10 mouse cellular contexts compared by ENCODE assay signal in the genomic region with DNA sequence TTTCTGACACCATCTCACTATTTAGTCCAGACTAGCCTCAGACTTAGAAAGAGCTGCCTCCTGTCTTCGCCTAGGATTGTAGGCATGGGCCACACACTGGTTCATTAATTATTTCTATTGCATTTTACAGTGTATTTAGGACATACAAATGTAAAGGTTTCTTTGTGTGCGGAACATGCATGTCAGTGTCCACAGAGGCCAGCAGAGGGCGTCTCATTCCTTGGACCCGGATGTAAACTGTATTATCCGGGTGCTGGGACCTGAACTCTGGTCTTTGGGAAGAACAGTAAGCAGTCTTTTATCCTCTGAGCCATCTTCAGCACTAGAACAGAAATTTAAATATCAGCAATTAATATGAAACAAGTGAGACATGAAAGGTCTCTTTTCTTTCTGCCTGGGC. TPM values are rescaled to one million over a fixed set of nuclear protein-coding genes. Genes with fewer than 3 reads are reported as not detected.
DNase-seq lines count a peak whose midpoint lies in the region; ATAC-seq and TF ChIP-seq lines count a peak whose summit lies in the region.
"Had no signal": no experiment of that assay in that cellular context is flagged by ENCODE, and none has a peak within 500 bp of the region (broad histone marks: within the 10 kb centered on the region; RNA-seq: fewer than 3 reads in every experiment).

No protein-coding gene starts in this region.

- no peak for TF ChIP-seq POLR2A in spleen, adult 2 months (IDR thresholded peaks at IDR 0.05; ENCODE audit: low read depth, low read length)

- no peak overlapping the region for H3K9ac ChIP-seq in stomach, embryonic 15.5 days

- H3K27ac ChIP-seq in spleen, adult 2 months (ENCODE audit: insufficient read depth, low read length), result no peak overlapping the region
- no peak overlapping the region for H3K27ac ChIP-seq in limb, embryonic 10.5 days
- no peak overlapping the region for H3K27ac ChIP-seq in stomach, embryonic 15.5 days

- H3K9me3 ChIP-seq in limb, embryonic 10.5 days (replicated peaks), result no peaks in the 10 kb centered on the region
- no peaks in the 10 kb centered on the region for H3K9me3 ChIP-seq in stomach, embryonic 15.5 days

- 0 out of 2 replicates have a peak overlapping the region, but pooled peaks have one; percentile 62 for H3K4me2 ChIP-seq in stomach, embryonic 15.5 days

- intact Hi-C loops in left cerebral cortex, postnatal 4 days (cut with DNase I), result no loop called here

- peak; percentile 15; the same call in 1 of the 2 replicates for TF ChIP-seq CTCF in spleen, adult 2 months (IDR thresholded peaks at IDR 0.05; ENCODE audit: extremely low read depth, insufficient read depth, insufficient read length, insufficient replicate concordance)

- no peak overlapping the region for H3K4me3 ChIP-seq in spleen, adult 2 months (ENCODE audit: extremely low read depth, insufficient read depth, insufficient read length)
- peak overlapping the region; percentile 79 for H3K4me3 ChIP-seq in limb, embryonic 10.5 days
- no peak overlapping the region for H3K4me3 ChIP-seq in stomach, embryonic 15.5 days (replicated peaks)

- no peak for ATAC-seq in stomach, embryonic 15.5 days (ENCODE audit: insufficient read depth, low FRiP score, low read depth)

- peak; percentile 13 for DNase-seq in embryo, embryonic 10 days (ENCODE audit: low spot score)
- no peak for DNase-seq in embryo, embryonic 9.5 days (ENCODE audit: extremely low spot score)
- DNase-seq in spleen, adult 2 months (ENCODE audit: low read depth in 1 of 2, low spot score in 2 of 2), result no peak
- no peak for DNase-seq in spleen, postnatal 4 days (ENCODE audit: low spot score in 2 of 2)
- no peak for DNase-seq in limb, embryonic 10.5 days (ENCODE audit: low spot score)
- no peak for DNase-seq in cerebellum, postnatal 4 days (ENCODE audit: low spot score in 2 of 2)
- no peak for DNase-seq in left cerebral cortex, postnatal 4 days
- DNase-seq: cerebellum, adult 8-10 months; heart, postnatal 14 days had no signal

- WGBS in spleen, adult 2 months, result 73% methylated on average over 5 of the region's 5 CpGs
- WGBS in limb, embryonic 10.5 days, result 79% methylated on average over 5 of the region's 5 CpGs
- 78% methylated on average over 5 of the region's 5 CpGs for WGBS in stomach, embryonic 15.5 days

- H3K27me3 ChIP-seq in spleen, adult 2 months (ENCODE audit: control insufficient read depth, insufficient read depth, low read length), result no peaks in the 10 kb centered on the region
- no peaks in the 10 kb centered on the region for H3K27me3 ChIP-seq in limb, embryonic 10.5 days (ENCODE audit: low read depth, poor library complexity, severe bottlenecking)
- no peaks in the 10 kb centered on the region for H3K27me3 ChIP-seq in stomach, embryonic 15.5 days (replicated peaks)

- H3K4me1 ChIP-seq in spleen, adult 2 months (ENCODE audit: control insufficient read depth, insufficient read depth, insufficient read length), result peaks cover 8% of the 10 kb centered on the region; the same call in 1 of the 2 replicates
- H3K4me1 ChIP-seq in limb, embryonic 10.5 days, result peaks cover 7% of the 10 kb centered on the region
- 0 out of 2 replicates have a peak, but pooled peaks cover 5% of the 10 kb centered on the region for H3K4me1 ChIP-seq in stomach, embryonic 15.5 days

- H3K36me3 ChIP-seq in spleen, adult 2 months (ENCODE audit: control insufficient read depth, insufficient read depth, low read length), result peaks cover 8% of the 10 kb centered on the region; the same call in 1 of the 2 replicates
- H3K36me3 ChIP-seq in limb, embryonic 10.5 days, result peaks cover 63% of the 10 kb centered on the region
- H3K36me3 ChIP-seq in stomach, embryonic 15.5 days, result 0 out of 2 replicates have a peak, but pooled peaks cover 10% of the 10 kb centered on the region

RNA-seq across cellular contexts. Expression of gene Dhx30, which starts 16.5 kb away (rescaled TPM):
- polyA plus RNA-seq in spleen, adult 2 months (2012; rRNA removed), result 66.2 and 68.2 TPM in 2 replicates
- polyA plus RNA-seq in limb, embryonic 10.5 days (2016; fragmentation: Nextera tagmentation; extraction: Ambion mirVana), result 195 and 219 TPM in 2 replicates
- polyA plus RNA-seq in stomach, embryonic 15.5 days (2015; fragmentation: Nextera tagmentation; extraction: Ambion mirVana), result 103 and 106 TPM in 2 replicates
- total RNA-seq in left cerebral cortex, postnatal 4 days (2021), result 100 to 1,000 TPM; 150 to 157 TPM

RNA-seq across cellular contexts. Expression of gene Smarcc1, which starts 16.7 kb away (rescaled TPM):
- 10.6 and 15.2 TPM in 2 replicates for polyA plus RNA-seq in spleen, adult 2 months (2012; rRNA removed)
- polyA plus RNA-seq in limb, embryonic 10.5 days (2016; fragmentation: Nextera tagmentation; extraction: Ambion mirVana), result 208 and 227 TPM in 2 replicates
- 94.3 and 99.5 TPM in 2 replicates for polyA plus RNA-seq in stomach, embryonic 15.5 days (2015; fragmentation: Nextera tagmentation; extraction: Ambion mirVana)
- total RNA-seq in left cerebral cortex, postnatal 4 days (2021), result 100 to 1,000 TPM; 103 to 118 TPM
